8 mouse cellular contexts compared by ENCODE assay signal in genomic region chr13:24638371-24639214, GRCm38 (mm10). TPM values are rescaled to one million over a fixed set of nuclear protein-coding genes. Genes with fewer than 3 reads are reported as not detected.
DNase-seq lines count a peak whose midpoint lies in the region; ATAC-seq and TF ChIP-seq lines count a peak whose summit lies in the region.

No protein-coding gene starts in this region.

- ATAC-seq in activated CD4-positive, CD25-positive, alpha-beta regulatory T cell, adult 4 months = peak; percentile 32
- ATAC-seq in forebrain, embryonic 15.5 days (replicated peaks) = peak; percentile 74
- ATAC-seq in hindbrain, embryonic 14.5 days (ENCODE audit: low FRiP score) = peak; percentile 66
- ATAC-seq in limb, embryonic 12.5 days (ENCODE audit: insufficient number of reproducible peaks, insufficient read depth, low FRiP score, low TSS enrichment, low read depth) = 0 out of 2 replicates have a peak, but pooled peaks have one; percentile 49
- ATAC-seq in midbrain, postnatal 0 days (ENCODE audit: low FRiP score) = peak; percentile 82
- peak; percentile 59; the same call in 1 of the 2 replicates for ATAC-seq in stomach, embryonic 16.5 days (ENCODE audit: insufficient read depth, low FRiP score)

- WGBS in forebrain, embryonic 15.5 days = under 1% methylated on average over 60 of the region's 66 CpGs
- under 1% methylated on average over 60 of the region's 66 CpGs for WGBS in hindbrain, embryonic 14.5 days
- WGBS in limb, embryonic 12.5 days = under 1% methylated on average over 52 of the region's 66 CpGs
- under 1% methylated on average over 59 of the region's 66 CpGs for WGBS in midbrain, postnatal 0 days
- under 1% methylated on average over 59 of the region's 66 CpGs for WGBS in stomach, embryonic 16.5 days

- peak overlapping the region; percentile 97 for H3K4me2 ChIP-seq in forebrain, embryonic 15.5 days (replicated peaks)
- peak overlapping the region; percentile 64 for H3K4me2 ChIP-seq in hindbrain, embryonic 14.5 days (replicated peaks)
- peak overlapping the region; percentile 99 for H3K4me2 ChIP-seq in limb, embryonic 12.5 days
- peak overlapping the region; percentile 84 for H3K4me2 ChIP-seq in midbrain, postnatal 0 days (ENCODE audit: low read depth, low read length, poor library complexity, severe bottlenecking)
- H3K4me2 ChIP-seq in stomach, embryonic 16.5 days (ENCODE audit: low read depth, low read length) = peak overlapping the region; percentile 98

- H3K9me3 ChIP-seq in forebrain, embryonic 15.5 days = no peaks in the 10 kb centered on the region
- no peaks in the 10 kb centered on the region for H3K9me3 ChIP-seq in hindbrain, embryonic 14.5 days (ENCODE audit: control insufficient read depth, low read length)
- no peaks in the 10 kb centered on the region for H3K9me3 ChIP-seq in limb, embryonic 12.5 days
- no peaks in the 10 kb centered on the region for H3K9me3 ChIP-seq in midbrain, postnatal 0 days (ENCODE audit: low read length)
- no peaks in the 10 kb centered on the region for H3K9me3 ChIP-seq in stomach, embryonic 16.5 days (replicated peaks; ENCODE audit: control insufficient read depth, low read length)

- DNase-seq in gastrocnemius, adult 18-20 months (ENCODE audit: low spot score) = peak; percentile 45
- no peak for DNase-seq in gastrocnemius, adult 8-10 months (ENCODE audit: low spot score in 2 of 2)
- no peak for DNase-seq in hindbrain, embryonic 14.5 days (ENCODE audit: low spot score)
- peak; percentile 52 for DNase-seq in midbrain, postnatal 0 days (ENCODE audit: low spot score)

- no peak for TF ChIP-seq CTCF in midbrain, postnatal 0 days (IDR thresholded peaks at IDR 0.05)

- H3K9ac ChIP-seq in forebrain, embryonic 15.5 days (replicated peaks) = peak overlapping the region; percentile 72
- peak overlapping the region; percentile 57 for H3K9ac ChIP-seq in hindbrain, embryonic 14.5 days
- peak overlapping the region; percentile 54 for H3K9ac ChIP-seq in limb, embryonic 12.5 days (replicated peaks)
- H3K9ac ChIP-seq in midbrain, postnatal 0 days (replicated peaks; ENCODE audit: low read length, poor library complexity, severe bottlenecking) = peak overlapping the region; percentile 81
- H3K9ac ChIP-seq in stomach, embryonic 16.5 days (ENCODE audit: low read length) = peak overlapping the region; percentile 72

- peak overlapping the region; percentile 91 for H3K27ac ChIP-seq in forebrain, embryonic 15.5 days (replicated peaks)
- peak overlapping the region; percentile 80 for H3K27ac ChIP-seq in hindbrain, embryonic 14.5 days
- H3K27ac ChIP-seq in limb, embryonic 12.5 days = no peak overlapping the region
- H3K27ac ChIP-seq in midbrain, postnatal 0 days (ENCODE audit: low read depth, low read length) = peak overlapping the region; percentile 84
- H3K27ac ChIP-seq in stomach, embryonic 16.5 days (ENCODE audit: low read length) = no peak overlapping the region

- H3K36me3 ChIP-seq in forebrain, embryonic 15.5 days = no peaks in the 10 kb centered on the region
- H3K36me3 ChIP-seq in hindbrain, embryonic 14.5 days (replicated peaks; ENCODE audit: control insufficient read depth, insufficient read depth) = no peaks in the 10 kb centered on the region
- no peaks in the 10 kb centered on the region for H3K36me3 ChIP-seq in limb, embryonic 12.5 days
- H3K36me3 ChIP-seq in midbrain, postnatal 0 days (ENCODE audit: insufficient read depth, low read length) = no peaks in the 10 kb centered on the region
- no peaks in the 10 kb centered on the region for H3K36me3 ChIP-seq in stomach, embryonic 16.5 days (ENCODE audit: control insufficient read depth, insufficient read depth, low read length)

- no peaks in the 10 kb centered on the region for H3K27me3 ChIP-seq in forebrain, embryonic 15.5 days
- H3K27me3 ChIP-seq in hindbrain, embryonic 14.5 days (ENCODE audit: control insufficient read depth, insufficient read depth, low read length) = no peaks in the 10 kb centered on the region
- peaks cover 52% of the 10 kb centered on the region for H3K27me3 ChIP-seq in limb, embryonic 12.5 days
- H3K27me3 ChIP-seq in midbrain, postnatal 0 days (ENCODE audit: insufficient read depth, low read length) = no peaks in the 10 kb centered on the region
- H3K27me3 ChIP-seq in stomach, embryonic 16.5 days (ENCODE audit: control insufficient read depth, insufficient read depth, low read length) = no peaks in the 10 kb centered on the region

- H3K4me3 ChIP-seq in forebrain, embryonic 15.5 days = peak overlapping the region; percentile 82
- peak overlapping the region; percentile 45 for H3K4me3 ChIP-seq in hindbrain, embryonic 14.5 days (replicated peaks; ENCODE audit: low read length)
- H3K4me3 ChIP-seq in limb, embryonic 12.5 days (replicated peaks) = peak overlapping the region; percentile 57
- peak overlapping the region; percentile 78 for H3K4me3 ChIP-seq in midbrain, postnatal 0 days (ENCODE audit: low read depth, low read length)
- H3K4me3 ChIP-seq in stomach, embryonic 16.5 days (replicated peaks; ENCODE audit: low read length) = peak overlapping the region; percentile 68

- peaks cover 35% of the 10 kb centered on the region for H3K4me1 ChIP-seq in forebrain, embryonic 15.5 days
- H3K4me1 ChIP-seq in hindbrain, embryonic 14.5 days (replicated peaks; ENCODE audit: control insufficient read depth, insufficient read depth, low read length) = peaks cover 33% of the 10 kb centered on the region
- peaks cover 13% of the 10 kb centered on the region for H3K4me1 ChIP-seq in limb, embryonic 12.5 days (replicated peaks)
- peaks cover 14% of the 10 kb centered on the region; the same call in 1 of the 2 replicates for H3K4me1 ChIP-seq in midbrain, postnatal 0 days (ENCODE audit: insufficient read depth, low read length)
- H3K4me1 ChIP-seq in stomach, embryonic 16.5 days (ENCODE audit: control insufficient read depth, insufficient read depth, low read length) = peaks cover 5% of the 10 kb centered on the region; the same call in 1 of the 2 replicates

RNA-seq across cellular contexts. Expression of gene Ripor2, which starts 56.6 kb away (rescaled TPM):
- 1 to 10 TPM; 2.9 to 5.2 TPM for total RNA-seq in gastrocnemius, adult 18-20 months (2021)
- 1 to 10 TPM; 3.1 to 9.0 (median 4.5) TPM for total RNA-seq in gastrocnemius, adult 8-10 months (2022)
- polyA plus RNA-seq in activated CD4-positive, CD25-positive, alpha-beta regulatory T cell, adult 4 months (2017; shearing (Covaris generic)) = 100 to 1,000 TPM; 210 to 273 TPM
- 24.5 and 26.8 TPM in 2 replicates for polyA plus RNA-seq in forebrain, embryonic 15.5 days (2015; fragmentation: Nextera tagmentation; extraction: Ambion mirVana)
- 21.9 and 25.9 TPM in 2 replicates for polyA plus RNA-seq in hindbrain, embryonic 14.5 days (2014; fragmentation: Nextera tagmentation; extraction: Ambion mirVana)
- polyA plus RNA-seq in limb, embryonic 12.5 days (2016; fragmentation: Nextera tagmentation; extraction: Ambion mirVana) = 1.7 and 2.5 TPM in 2 replicates
- total RNA-seq in midbrain, postnatal 0 days (2014; rRNA removed) = 48.8 and 57.4 TPM in 2 replicates
- 17.7 and 19.6 TPM in 2 replicates for polyA plus RNA-seq in midbrain, postnatal 0 days (2015; fragmentation: Nextera tagmentation; extraction: Ambion mirVana)
- 3.6 and 4.3 TPM in 2 replicates for polyA plus RNA-seq in stomach, embryonic 16.5 days (2015; fragmentation: Nextera tagmentation; extraction: Ambion mirVana)

Comparison
In these comparisons a context has a peak if more than half of its experiments do, and no peak if none do; other contexts are left out.
1. DNase-seq: peak in gastrocnemius, adult 18-20 months (single experiment) and midbrain, postnatal 0 days (single experiment); none in gastrocnemius, adult 8-10 months (0 of 2) and hindbrain, embryonic 14.5 days (single experiment).
2. ATAC-seq: peak in every context shown above with its lines; median percentile 82 in midbrain, postnatal 0 days; 74 in forebrain, embryonic 15.5 days; 66 in hindbrain, embryonic 14.5 days; 59 in stomach, embryonic 16.5 days; 49 in limb, embryonic 12.5 days; 32 in activated CD4-positive, CD25-positive, alpha-beta regulatory T cell, adult 4 months.
3. H3K27ac ChIP-seq: peak in forebrain, embryonic 15.5 days (single experiment), hindbrain, embryonic 14.5 days (single experiment) and midbrain, postnatal 0 days (single experiment); none in limb, embryonic 12.5 days (single experiment) and stomach, embryonic 16.5 days (single experiment).
4. Peak in every context shown above with its lines, with median percentiles within 50 percentile points of each other: H3K4me2 ChIP-seq, H3K4me3 ChIP-seq and H3K9ac ChIP-seq.